Mouse (Mus musculus) gastrocnemius, postnatal 25 days (tissue): Measurements from ENCODE around the gene Slc4a1. TPM values are rescaled to one million over a fixed set of nuclear protein-coding genes. Genes with fewer than 3 reads are reported as not detected.

Experiments used
- DNase-seq: peaks from one replicate; pipeline ENCODE4 v3.0.0; 2022
- total RNA-seq, 2 experiments: library from RNA; stranded (reverse); gene quantifications; 1 replicate in 1 of 2; 2 replicates in 1 of 2; pipeline ENCODE4 v1.2.3; 2021

Gene Slc4a1
- total RNA-seq, 2 experiments from 2014 or later, result 0.08 to 0.56 TPM

DNA sequence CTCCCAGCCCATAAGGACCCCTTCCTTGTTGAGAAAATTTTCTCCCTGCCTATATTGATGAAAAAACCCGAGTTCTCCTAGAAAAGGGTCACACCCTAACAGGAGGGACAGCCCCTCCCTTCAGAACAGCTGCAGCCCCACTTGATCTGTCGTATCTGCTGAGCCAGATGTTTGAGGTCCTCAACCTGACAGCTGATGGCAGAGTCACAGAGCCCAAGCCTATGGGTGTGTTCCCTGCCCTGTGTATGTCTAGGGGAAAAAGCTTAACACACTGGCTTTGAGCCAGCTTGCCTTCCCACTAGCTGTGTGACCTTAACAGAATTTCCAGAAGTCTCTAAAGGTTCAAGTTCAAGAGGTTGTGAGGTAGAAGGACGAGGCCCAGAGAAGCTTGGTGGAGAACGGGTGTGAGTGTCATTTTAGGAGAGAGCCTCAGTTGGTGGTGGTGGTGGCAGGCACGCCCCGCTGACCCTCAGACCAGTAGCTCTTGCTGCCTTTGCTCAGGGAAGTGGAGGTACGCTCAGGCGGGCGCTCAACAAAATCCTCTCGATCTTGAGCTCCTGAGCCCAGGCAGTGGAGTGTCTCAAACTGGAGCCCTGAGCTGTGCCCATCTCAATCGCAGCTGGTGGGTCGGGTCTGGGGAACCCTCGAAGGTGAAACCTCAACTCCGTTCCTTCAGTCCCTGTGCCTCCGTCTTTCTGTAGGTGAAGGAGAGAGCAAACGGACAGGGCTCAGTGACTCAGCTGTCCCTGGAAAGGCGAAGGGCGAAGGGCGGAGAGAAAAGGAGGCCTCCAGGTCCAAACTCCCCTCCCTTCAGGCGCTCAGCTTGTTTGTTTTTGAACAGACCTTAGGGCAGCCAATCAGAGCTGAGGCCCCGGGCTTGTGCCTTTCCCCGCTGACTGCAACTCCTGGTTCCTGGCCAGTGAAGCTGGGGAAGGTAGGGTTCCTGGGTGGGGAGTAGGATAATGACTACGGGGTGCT is 9.5 kb upstream of the Slc4a1 start:
- peak; percentile 35 for DNase-seq

DNA sequence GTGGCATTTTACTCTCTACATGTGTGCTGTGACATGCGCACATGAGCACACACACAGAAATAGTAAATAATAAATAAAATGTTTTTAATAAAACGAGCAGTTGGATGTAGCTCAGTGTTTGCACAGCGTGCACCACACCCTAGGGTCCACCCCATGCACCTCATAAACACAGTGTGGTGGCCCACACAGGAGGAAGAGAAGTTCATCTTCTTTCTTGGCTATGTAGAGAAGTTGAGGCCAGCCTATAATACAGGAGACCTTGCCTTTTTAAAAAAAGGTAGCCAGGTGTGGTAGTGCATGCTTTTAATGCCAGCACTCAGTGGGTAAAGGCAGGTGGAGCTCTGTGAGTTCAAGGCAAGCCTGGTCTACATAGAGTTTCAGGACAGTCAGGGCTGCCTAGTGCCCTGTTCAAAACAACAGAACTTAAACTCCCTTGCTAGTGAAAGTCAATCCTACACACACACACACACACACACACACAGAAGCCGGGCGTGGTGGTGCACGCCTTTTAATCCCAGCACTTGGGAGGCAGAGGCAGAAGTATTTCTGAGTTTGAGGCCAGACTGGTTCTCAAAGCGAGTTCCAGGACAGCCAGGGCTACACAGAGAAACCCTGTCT is 8.2 kb upstream of the Slc4a1 start:
- DNase-seq, result no peak

DNA sequence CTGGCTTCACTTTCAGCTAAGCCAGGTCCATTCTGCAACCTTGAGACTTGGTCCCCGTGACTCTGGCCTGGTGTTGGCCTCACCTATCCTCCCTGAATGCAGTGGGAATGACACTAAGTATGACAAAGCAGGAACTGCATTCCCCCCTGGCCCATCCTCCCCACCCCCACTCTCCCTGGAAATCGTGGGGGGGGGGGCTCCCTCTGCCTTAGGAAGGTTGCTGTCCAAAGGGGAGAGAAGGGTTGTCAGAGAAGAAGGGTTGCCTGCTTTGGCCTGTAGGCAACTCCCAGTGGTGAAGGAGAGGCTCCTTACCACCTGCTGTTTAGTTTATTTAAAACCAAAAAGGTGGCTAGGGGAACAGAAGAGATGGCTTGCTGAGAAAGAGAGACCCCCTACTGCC is 7.6 kb upstream of the Slc4a1 start:
- no peak for DNase-seq

DNA sequence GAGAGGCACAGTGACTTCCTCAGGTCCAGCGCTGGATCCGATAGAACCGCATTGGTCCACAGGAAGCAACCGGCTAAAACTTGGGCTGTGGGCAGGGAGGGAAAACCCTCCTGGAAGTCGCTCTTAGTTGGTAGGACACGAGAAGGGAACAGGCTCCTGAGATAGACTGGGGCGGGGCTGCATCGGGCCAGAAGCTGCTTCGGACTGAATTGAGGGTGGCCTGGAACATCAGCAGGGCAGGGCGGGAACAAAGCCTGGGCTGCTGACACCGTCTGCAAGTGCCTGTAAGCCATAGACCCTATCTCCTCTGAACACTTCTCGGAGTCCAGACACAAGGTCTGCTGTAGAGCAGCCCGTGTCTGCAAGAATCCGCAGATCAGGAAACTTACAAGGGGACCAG is 6.9 kb upstream of the Slc4a1 start:
- no peak for DNase-seq

DNA sequence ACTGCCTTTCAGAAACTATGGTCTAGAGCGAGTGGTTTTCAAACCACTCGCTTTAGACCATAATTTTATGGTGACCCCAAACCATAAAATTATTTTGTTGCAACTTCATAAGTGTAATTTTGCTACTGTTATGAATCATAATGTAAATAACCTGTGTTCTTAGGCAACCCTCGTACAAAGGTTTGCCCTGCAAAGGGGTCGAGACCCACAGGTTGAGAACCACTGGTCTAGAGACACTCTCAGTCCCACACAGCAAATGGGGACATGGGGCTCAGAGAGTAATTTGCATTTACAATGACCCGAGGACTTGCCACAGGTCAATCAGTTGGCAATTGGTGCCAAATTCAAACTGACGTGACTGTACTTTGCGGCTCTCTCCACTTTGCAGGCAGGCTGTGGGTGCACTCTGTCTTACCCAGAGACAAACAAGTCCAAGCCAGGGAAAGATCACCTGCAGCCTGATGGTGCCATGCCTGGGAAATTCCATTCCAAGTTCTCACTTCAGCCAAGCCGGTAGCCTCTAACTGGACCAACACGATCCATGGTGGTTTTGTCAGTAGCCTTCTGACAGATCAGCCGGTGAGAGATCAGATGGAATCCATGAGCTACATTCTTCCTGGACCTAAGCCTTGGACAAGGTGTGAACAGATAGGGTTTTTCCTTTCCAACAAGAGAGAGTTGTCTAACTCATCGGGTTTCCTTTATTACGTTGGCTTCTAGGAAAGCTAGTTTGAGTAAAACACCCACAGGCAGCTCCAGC is 6.1 kb upstream of the Slc4a1 start:
- DNase-seq, result no peak

DNA sequence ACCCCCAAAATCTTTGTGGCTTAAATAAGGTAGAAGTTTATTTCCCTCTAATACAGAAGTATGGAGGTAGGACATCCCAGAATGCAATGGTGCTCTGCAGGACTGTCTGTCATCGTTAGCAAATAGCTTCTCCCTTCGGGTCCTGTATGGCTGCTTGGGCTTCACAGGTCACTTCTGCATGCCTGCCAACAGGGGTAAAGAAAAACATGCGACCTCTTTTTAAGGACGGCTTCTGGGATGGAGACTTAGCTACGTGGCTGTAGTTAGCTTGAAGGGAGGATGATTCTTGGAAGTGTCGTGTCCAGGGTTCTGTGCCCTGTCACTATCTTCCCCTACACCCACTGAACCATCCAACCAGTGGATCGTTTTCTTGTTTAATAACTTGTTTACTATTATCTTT is 4.3 kb upstream of the Slc4a1 start:
- DNase-seq, result no peak

DNA sequence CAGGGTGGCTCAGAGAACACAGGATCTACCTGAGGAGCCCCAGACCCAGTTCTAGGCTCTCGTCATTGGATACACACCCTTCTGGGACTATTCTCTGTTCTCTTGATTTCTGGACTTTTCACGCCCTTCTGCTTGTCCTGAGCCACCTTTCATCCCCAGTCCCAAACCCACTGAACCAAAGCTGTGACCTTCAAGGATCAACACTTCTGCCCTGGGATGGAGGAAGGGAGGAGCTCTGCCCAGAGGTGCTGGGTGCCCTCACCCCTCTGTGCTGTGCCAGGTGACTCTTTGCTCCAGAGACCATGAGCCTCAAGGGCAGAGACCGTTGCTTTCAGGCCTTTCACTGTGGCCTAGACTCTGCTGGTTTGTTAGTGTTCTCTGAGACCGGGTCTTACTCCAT is 3.3 kb upstream of the Slc4a1 start:
- no peak for DNase-seq

DNA sequence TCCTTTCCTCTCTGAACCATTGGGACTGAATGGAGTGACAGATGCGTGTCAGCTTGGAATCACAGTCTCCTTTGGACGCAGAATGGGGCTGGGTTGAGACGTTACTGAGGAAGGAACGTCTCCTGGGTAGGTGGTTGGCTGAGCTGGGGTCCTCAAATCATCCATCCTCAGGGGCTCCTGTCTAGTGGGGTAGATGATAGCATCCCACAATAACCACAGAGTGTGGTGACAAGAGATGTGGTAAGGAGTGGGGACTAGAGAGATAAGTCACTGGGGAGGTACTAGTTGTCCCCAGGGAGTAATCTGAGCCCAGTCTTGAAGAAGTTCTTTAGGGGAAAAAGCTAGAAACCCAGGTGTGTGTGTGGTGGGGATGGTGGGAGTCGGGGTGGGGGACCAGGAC is 2.3 kb upstream of the Slc4a1 start:
- no peak for DNase-seq

DNA sequence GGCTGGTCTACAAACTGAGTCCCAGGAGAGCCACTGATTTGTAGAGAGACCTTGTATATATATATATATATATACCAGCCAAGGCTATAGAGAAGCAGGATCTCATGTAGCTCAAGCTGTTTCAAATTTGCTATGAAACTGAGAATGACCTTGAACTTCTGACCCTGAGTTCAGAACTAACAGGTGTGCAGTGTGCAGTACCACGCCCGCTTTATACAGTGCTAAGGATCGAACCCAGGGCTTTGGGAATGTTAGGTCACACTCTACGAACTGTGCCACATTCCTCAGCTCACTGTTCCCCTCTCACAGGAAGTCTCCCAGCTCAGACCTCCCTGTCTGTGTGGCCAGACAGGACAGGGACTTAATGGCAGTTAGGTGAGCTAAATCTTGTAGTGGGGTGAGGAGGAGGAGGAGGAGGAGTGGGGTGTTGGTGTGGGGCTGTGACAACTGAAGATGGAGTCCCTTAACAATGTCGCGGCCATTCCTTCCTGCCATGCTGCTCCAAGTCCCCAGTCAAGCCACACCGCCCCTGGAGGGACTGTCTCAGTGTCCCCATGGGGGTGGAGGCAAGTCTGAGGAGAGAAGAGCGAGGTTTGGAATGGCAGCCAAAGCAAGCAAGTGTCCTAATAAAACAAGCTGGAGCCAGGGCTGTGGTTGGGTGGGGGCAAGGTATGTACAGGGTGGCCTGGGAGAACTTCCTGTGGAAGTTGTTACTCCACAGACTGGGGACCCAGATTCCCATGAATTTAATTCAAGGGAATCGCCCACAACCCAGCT is 1.7 kb upstream of the Slc4a1 start:
- no peak for DNase-seq

DNA sequence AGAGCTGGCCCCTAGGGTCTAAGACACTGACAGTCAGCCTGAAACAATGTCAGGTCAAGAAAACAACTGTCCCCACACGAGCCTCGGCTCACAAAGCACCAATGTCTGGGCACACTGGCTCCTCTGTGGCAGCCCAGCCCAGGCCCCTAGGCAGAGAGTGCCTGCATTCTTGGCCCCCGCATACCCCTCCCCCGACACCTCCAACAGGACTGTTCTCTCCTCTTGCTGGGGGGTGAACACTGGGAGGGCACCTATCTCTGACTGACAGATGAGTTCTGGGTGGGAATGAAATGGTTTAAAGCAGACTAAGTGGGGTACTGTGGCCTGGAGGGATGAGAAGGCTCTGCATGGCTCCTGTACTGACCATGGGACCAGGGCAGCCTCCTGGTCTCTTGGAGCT is 304 bp downstream of the Slc4a1 start:
- DNase-seq, result no peak

DNA sequence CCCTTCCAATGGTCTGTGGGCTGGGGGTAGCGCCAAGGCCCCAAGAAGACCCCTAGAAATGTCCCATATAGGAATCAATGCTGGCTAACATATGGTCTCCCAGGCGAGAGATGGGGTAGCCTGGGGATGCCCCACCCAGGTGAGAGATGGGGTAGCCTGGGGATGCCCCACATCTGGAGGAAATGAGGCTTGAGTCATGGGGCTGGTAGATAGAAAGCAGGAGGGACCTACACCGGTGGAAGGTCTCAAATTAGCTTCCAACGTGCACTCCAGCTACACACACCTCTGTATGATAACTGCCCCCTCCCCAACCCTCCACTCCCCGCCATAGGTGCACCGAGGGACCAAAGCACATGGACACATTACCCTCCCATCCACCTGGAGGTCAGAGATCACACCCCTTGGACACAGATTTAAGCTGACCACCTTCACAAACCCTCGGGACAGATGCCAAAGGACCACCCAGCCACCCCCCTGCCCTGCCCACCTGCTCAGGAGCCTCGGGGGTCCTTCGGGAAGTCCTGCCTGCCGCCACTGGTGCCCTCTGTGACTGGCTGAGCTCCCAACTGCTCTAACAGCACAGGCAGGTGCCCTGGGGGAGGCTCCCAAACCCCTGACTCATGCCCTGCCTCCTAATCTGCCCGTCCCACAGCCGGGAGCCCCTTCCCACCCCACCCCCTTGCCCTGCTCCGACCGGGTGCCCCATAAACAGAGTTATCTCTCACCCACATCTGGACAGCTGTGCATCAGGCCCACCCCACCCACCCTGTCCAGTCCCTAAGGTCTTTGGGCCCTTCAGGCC is 1.2 kb downstream of the Slc4a1 start:
- no peak for DNase-seq

DNA sequence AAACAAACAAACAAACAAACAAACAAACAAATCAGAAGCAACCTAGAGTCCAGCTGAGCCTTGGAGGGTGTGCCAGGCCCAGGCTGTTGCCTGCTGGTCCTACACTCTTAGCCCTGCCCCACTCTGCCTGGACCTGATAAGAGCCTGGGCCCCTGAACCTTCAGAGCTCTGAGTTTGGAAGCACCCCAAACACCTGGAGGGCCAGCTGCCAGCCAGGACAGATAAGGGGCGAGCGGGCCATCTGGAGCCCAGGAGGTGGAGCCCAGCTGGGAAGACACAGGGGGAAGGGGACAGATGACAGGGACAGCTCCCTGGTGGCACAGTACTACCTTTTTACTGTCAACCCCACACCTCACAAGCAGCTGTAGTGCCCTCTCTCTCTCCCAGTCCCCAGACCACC is 2.4 kb downstream of the Slc4a1 start:
- no peak for DNase-seq

DNA sequence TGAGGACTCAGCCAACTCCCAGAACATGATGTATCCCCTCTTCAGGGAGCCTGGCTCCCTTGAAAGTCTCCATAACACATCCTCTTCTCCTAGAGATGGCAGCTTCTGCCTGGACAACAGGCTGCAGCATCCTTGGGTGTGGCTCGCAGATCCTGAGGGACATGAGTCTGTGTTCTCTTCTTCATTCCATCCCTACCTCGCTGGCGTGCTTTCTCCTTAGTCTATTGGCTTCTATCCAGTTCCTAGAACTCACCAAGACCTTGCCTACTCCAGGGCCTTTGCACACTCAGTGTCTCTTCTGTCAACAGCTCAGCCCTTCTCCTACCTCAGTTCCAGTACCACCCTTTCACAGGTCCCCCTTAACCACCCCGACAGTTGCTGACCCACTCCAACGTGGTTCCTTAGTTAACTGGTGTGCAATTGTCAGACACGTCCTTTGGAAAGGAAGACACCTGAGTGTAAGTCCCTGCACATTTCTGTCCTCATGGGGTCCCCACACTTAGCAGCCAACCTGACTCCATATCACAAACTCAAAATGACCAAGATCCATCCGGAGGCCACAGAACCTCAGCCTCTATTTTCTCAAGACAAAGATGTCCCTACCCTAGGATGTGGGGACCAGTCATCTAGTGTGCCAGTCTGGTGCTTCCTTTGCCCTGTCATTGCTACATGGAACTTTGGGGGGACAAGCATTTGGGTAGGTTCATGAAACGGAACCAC is 4.1 kb downstream of the Slc4a1 start:
- DNase-seq, result no peak

DNA sequence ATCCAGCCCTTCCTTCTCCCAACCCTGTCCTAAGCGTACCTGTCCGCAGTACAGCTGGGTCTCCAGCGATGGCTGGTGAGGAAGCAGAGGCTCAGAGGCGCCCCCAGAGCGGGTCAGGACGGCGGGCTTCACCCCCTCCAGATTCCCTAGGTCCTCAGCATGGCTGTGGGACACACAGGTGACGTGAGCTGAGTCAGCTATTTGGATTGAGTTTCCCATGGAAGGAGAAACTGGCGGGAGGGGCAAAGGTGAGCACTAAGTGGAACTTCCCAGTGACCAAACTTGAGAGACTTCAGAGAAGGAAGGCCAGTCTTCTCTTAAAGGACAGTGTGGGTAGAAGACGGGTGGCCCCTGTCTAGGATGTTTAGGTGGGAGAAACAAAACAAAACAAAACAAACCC is 7.6 kb downstream of the Slc4a1 start:
- DNase-seq, result no peak

DNA sequence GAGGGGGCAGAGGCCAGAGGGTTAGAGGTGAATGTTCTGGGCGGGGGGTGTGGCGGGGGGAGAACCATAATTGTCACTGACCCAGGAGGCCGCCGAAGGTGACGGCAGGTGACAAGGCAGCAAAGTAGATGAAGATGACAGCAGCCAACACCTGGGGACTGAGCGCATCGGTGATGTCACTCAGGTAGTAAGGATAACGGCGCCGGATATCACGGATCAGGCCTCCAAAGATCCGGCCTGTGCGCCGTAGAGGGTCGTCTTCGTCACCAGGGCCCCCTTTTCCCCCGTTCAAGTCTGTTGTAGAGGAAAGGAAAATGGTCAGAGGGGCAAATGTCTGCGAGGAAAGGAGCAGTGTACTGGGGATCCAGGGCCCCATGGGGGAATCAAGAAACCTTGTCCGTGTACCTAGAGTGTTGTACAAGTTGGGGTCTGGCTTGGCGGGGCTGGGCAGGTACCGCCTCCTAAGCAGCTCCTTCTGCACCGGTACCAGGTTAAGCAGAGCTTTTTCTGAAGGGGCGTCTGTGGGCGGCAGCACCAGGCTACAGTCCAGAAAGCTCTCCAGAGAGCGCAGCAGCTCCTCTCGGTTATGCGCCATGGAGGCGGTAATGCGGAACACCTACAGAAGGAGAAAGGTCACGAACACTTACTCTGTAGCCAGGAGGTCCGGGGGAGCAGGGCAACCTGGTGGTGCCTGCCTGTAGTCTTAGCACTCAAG is 9.2 kb downstream of the Slc4a1 start:
- DNase-seq, result no peak

DNA sequence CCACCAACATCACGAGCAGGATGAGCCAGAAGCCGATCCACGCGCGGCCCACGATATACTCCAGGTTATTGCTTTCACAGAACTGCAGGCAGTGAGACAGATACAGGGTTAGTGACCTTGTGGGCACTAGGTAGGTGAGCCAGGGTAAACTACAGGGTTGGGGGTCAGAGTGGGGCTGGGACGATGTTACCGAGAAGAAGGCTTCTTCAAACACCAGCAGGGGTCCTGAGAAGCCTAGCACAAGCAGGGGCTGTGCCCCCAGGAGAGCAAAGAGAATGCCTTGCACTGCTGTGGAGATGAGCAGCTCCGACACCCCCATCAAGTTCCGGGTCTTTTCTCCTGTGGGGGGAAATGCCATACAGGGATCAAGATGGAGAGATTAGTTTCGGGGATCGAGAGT is 9.8 kb downstream of the Slc4a1 start:
- no peak for DNase-seq

DNA sequence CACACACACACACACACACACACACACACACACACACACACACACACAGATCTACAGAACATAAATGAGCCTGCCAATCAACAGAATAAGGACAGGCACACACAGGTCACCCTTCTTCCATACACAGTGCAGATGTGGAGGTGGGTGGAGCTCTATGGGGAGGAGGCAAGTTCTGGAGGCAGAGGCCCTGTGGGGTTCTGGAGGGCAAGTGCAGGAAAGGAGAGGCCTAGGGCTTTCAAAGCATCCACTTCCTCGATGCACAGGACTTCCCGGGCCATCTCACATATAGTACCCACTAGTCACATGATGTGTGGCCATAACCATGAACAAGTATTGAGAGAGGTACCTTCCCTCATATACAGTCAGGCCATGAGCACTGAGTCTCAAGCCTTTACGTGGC is 10.5 kb downstream of the Slc4a1 start:
- no peak for DNase-seq

DNA sequence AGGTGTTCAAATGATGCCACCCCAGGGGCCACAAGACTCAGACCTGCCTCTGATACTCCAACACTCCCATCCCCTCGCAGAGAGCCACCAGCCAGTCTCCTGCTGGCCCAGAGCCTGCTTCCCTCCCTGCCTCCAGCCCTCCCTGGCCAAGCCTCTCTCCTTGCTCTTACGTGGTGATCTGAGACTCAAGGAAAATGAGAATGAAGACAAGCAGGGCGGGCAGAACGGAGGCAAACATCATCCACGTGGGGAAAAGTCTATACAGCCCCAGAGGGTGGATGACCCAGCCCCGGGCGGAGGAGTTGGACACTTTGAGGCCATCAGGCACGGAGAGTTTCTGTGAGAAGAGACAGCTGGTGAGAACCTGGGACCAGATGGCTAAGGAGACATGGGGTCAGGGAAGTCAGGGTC is 13.0 kb downstream of the Slc4a1 start:
- no peak for DNase-seq

DNA sequence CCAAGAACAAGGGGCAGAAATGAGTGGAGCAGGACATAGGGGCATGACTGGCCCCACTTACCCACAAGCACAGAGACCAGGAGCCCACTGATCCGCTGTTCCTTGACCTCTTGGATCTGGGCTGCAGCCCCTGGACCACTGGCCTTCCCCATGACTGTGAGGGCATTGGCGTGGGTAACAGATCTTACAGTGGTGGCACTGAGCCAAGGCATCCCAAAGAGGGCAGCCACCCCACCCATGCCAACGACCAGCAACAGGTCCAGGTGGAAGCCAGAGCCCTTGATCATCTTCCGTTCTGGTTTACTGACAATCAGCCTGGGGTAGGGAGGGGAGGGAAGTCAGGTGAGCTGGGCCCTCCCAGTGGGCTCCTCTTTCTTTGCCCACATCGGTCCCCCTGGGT is 13.6 kb downstream of the Slc4a1 start:
- no peak for DNase-seq

DNA sequence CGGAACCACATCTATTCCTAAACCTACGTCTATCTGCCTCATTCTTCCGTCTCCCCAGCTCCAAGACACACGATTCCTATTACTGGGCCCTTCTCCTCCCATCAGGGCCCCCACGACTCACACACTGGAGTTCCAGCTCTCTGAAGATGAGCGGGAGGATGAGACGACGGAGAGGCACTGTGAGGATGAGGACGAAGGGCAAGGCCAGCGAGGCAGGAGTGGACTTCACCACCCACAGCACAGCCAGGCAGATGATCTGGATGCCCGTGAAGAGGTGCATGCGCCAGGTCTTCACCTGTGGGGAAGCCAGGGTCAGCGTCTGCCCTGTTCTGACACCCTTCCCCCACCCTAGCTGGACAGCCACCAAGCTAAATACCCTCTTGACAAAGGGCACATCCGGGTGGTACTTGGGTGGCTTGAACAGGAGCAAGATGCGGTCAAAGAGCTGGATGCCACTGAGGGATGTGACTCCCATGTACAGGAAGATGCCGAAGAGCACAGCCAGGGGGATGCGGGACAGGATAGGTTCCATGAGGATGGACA is 15.0 kb downstream of the Slc4a1 start:
- no peak for DNase-seq
